Mouse (Mus musculus): ENCODE results near the gene Cracr2b. TPM values are rescaled to one million over a fixed set of nuclear protein-coding genes. Genes with fewer than 3 reads are reported as not detected.

Gene Cracr2b
- total and polyA plus RNA-seq, 2 experiments: 3.7 to 8.7 TPM

- peak overlapping the region; percentile 91; the same call in 1 of the 2 replicates for H3K4me3 ChIP-seq (ENCODE audit: insufficient read depth, low read depth, low read length)
- DNase-seq (ENCODE audit: extremely low read depth, low read depth, low spot score): peak; percentile 62
- peaks cover 18% of the 10 kb centered on the region; the same call in 1 of the 2 replicates for H3K4me1 ChIP-seq (ENCODE audit: control insufficient read depth, insufficient read depth, low read length)
- H3K9ac ChIP-seq (ENCODE audit: low read depth, low read length): peak overlapping the region; percentile 98; the same call in 1 of the 2 replicates
- WGBS: 22% methylated on average over 6 of the region's 6 CpGs
- peak overlapping the region; percentile 93 for H3K27ac ChIP-seq (replicated peaks; ENCODE audit: insufficient read depth, low read depth, low read length)
- no peaks in the 10 kb centered on the region for H3K27me3 ChIP-seq (ENCODE audit: control insufficient read depth, insufficient read depth, low read length)
- H3K79me2 ChIP-seq (ENCODE audit: control insufficient read depth, insufficient read depth, low read length): peaks cover 8% of the 10 kb centered on the region; the same call in 1 of the 2 replicates
- no peak for TF ChIP-seq CTCF (IDR thresholded peaks at IDR 0.05; ENCODE audit: low read depth, low read length)
- peaks cover 20% of the 10 kb centered on the region; the same call in 1 of the 2 replicates for H3K36me3 ChIP-seq (ENCODE audit: control insufficient read depth, insufficient read depth, low read length)
Observed at GRCm38 (mm10) chr7:141456739-141457138, 4.2 kb upstream of the Cracr2b start.

DNA sequence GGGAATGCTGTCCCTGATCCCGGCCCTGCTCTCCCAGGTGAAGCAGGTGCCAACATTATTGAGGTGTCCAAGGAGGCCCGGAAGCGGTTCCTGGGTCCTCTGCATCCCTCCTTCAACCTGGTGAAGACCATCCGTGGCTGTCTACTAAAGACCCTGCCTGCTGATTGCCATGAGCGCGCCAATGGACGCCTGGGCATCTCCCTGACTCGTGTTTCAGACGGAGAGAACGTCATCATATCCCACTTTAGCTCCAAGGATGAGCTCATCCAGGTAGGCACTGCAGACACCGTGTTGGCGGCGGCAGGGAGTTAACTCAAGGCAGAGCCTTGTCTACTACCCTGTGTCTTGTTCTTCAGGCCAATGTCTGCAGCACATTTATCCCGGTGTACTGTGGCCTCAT, 3.7 kb upstream of the Cracr2b start:
- no peak for TF ChIP-seq POLR2A (IDR thresholded peaks at IDR 0.05; ENCODE audit: extremely low read depth, insufficient read depth, low read length)
- TF ChIP-seq CTCF (IDR thresholded peaks at IDR 0.05; ENCODE audit: low read depth, low read length): no peak
- no peak for DNase-seq (ENCODE audit: extremely low read depth, low read depth, low spot score)
- Histone ChIP-seq H3K27me3 (ENCODE audit: control insufficient read depth, insufficient read depth, low read length) (no peaks in the 10 kb centered on the region), H3K79me2 (ENCODE audit: control insufficient read depth, insufficient read depth, low read length) (peaks cover 8% of the 10 kb centered on the region; the same call in 1 of the 2 replicates), H3K4me1 (ENCODE audit: control insufficient read depth, insufficient read depth, low read length) (peaks cover 19% of the 10 kb centered on the region; the same call in 1 of the 2 replicates), H3K36me3 (ENCODE audit: control insufficient read depth, insufficient read depth, low read length) (peaks cover 19% of the 10 kb centered on the region; the same call in 1 of the 2 replicates), H3K27ac (replicated peaks; ENCODE audit: insufficient read depth, low read depth, low read length) (no peak overlapping the region), H3K4me3 (ENCODE audit: insufficient read depth, low read depth, low read length) (no peak overlapping the region), H3K9ac (ENCODE audit: low read depth, low read length) (no peak overlapping the region)
- WGBS: 90% methylated on average over 14 of the region's 14 CpGs

GRCm38 (mm10) chr7:141457986-141458660, 2.8 kb upstream of the Cracr2b start:
- 73% methylated on average over 15 of the region's 15 CpGs for WGBS
- no peak overlapping the region for H3K27ac ChIP-seq (replicated peaks; ENCODE audit: insufficient read depth, low read depth, low read length)
- no peak overlapping the region for H3K4me3 ChIP-seq (ENCODE audit: insufficient read depth, low read depth, low read length)

GRCm38 (mm10) chr7:141458661-141459060, 2.2 kb upstream of the Cracr2b start:
- Histone ChIP-seq H3K36me3 (ENCODE audit: control insufficient read depth, insufficient read depth, low read length) (peaks cover 19% of the 10 kb centered on the region; the same call in 1 of the 2 replicates), H3K79me2 (ENCODE audit: control insufficient read depth, insufficient read depth, low read length) (peaks cover 8% of the 10 kb centered on the region; the same call in 1 of the 2 replicates), H3K27ac (replicated peaks; ENCODE audit: insufficient read depth, low read depth, low read length) (no peak overlapping the region), H3K9ac (ENCODE audit: low read depth, low read length) (no peak overlapping the region), H3K4me3 (ENCODE audit: insufficient read depth, low read depth, low read length) (no peak overlapping the region), H3K4me1 (ENCODE audit: control insufficient read depth, insufficient read depth, low read length) (peaks cover 21% of the 10 kb centered on the region; the same call in 1 of the 2 replicates), H3K27me3 (ENCODE audit: control insufficient read depth, insufficient read depth, low read length) (no peaks in the 10 kb centered on the region)
- no peak for DNase-seq (ENCODE audit: extremely low read depth, low read depth, low spot score)
- TF ChIP-seq POLR2A (IDR thresholded peaks at IDR 0.05; ENCODE audit: extremely low read depth, insufficient read depth, low read length) (no peak), CTCF (IDR thresholded peaks at IDR 0.05; ENCODE audit: low read depth, low read length) (no peak)
- WGBS: 90% methylated on average over 11 of the region's 11 CpGs

More at GRCm38 (mm10) chr7:141457986-141458660, 2.8 kb upstream of the Cracr2b start:
- peaks cover 21% of the 10 kb centered on the region; the same call in 1 of the 2 replicates for H3K4me1 ChIP-seq (ENCODE audit: control insufficient read depth, insufficient read depth, low read length)
- H3K27me3 ChIP-seq (ENCODE audit: control insufficient read depth, insufficient read depth, low read length): no peaks in the 10 kb centered on the region
- H3K36me3 ChIP-seq (ENCODE audit: control insufficient read depth, insufficient read depth, low read length): peaks cover 19% of the 10 kb centered on the region; the same call in 1 of the 2 replicates
- peaks cover 8% of the 10 kb centered on the region; the same call in 1 of the 2 replicates for H3K79me2 ChIP-seq (ENCODE audit: control insufficient read depth, insufficient read depth, low read length)
- TF ChIP-seq CTCF (IDR thresholded peaks at IDR 0.05; ENCODE audit: low read depth, low read length) (peak; percentile 80), POLR2A (IDR thresholded peaks at IDR 0.05; ENCODE audit: extremely low read depth, insufficient read depth, low read length) (no peak)
- H3K9ac ChIP-seq (ENCODE audit: low read depth, low read length): no peak overlapping the region
- DNase-seq (ENCODE audit: extremely low read depth, low read depth, low spot score): no peak

- peaks cover 19% of the 10 kb centered on the region; the same call in 1 of the 2 replicates for H3K36me3 ChIP-seq (ENCODE audit: control insufficient read depth, insufficient read depth, low read length)
- no peaks in the 10 kb centered on the region for H3K27me3 ChIP-seq (ENCODE audit: control insufficient read depth, insufficient read depth, low read length)
- H3K4me1 ChIP-seq (ENCODE audit: control insufficient read depth, insufficient read depth, low read length): peaks cover 21% of the 10 kb centered on the region; the same call in 1 of the 2 replicates
- 91% methylated on average over 17 of the region's 17 CpGs for WGBS
- DNase-seq (ENCODE audit: extremely low read depth, low read depth, low spot score): no peak
- no peak overlapping the region for H3K27ac ChIP-seq (replicated peaks; ENCODE audit: insufficient read depth, low read depth, low read length)
- TF ChIP-seq POLR2A (IDR thresholded peaks at IDR 0.05; ENCODE audit: extremely low read depth, insufficient read depth, low read length) (no peak), CTCF (IDR thresholded peaks at IDR 0.05; ENCODE audit: low read depth, low read length) (no peak)
- H3K79me2 ChIP-seq (ENCODE audit: control insufficient read depth, insufficient read depth, low read length): peaks cover 8% of the 10 kb centered on the region; the same call in 1 of the 2 replicates
- no peak overlapping the region for H3K4me3 ChIP-seq (ENCODE audit: insufficient read depth, low read depth, low read length)
- H3K9ac ChIP-seq (ENCODE audit: low read depth, low read length): no peak overlapping the region
Observed at GRCm38 (mm10) chr7:141459301-141459711, 1.6 kb upstream of the Cracr2b start.
